Mouse (Mus musculus) stomach, embryonic 14.5 days (tissue): Measurements from ENCODE around the gene Arl11. TPM values are rescaled to one million over a fixed set of nuclear protein-coding genes. Genes with fewer than 3 reads are reported as not detected.
A peak's percentile ranks its signal among the peaks of the same experiment; 100 is the strongest.

Source experiments
- ATAC-seq: fragments of 200-750 bp; cut with Nextera tagmentation; 2 replicates; pipeline ENCODE4 v1.8.0; 2017; ENCODE audit warnings: low read depth, moderate TSS enrichment; ENCODE audit not compliant: insufficient number of reproducible peaks, insufficient read depth, low FRiP score
- H3K27ac ChIP-seq: fragments of 300-500 bp; sonication (generic); 2 replicates; pipeline ENCODE4 v1.5.1; 2014; ENCODE audit warnings: mild to moderate bottlenecking, low read length, moderate library complexity, mixed read lengths
- H3K27me3 ChIP-seq: fragments of 300-500 bp; sonication (generic); 2 replicates; pipeline ENCODE4 v1.6.1; 2014; ENCODE audit warnings: low read length, control low read depth, mixed read lengths; ENCODE audit not compliant: control insufficient read depth, insufficient read depth
- H3K36me3 ChIP-seq: fragments of 300-500 bp; sonication (generic); 2 replicates; pipeline ENCODE4 v1.6.1; 2014; ENCODE audit warnings: mild to moderate bottlenecking, control low read depth, low read length, moderate library complexity, mixed read lengths; ENCODE audit not compliant: control insufficient read depth, insufficient read depth
- H3K4me1 ChIP-seq: fragments of 300-500 bp; sonication (generic); 2 replicates; pipeline ENCODE4 v1.6.1; 2014; ENCODE audit warnings: low read length, control low read depth, mixed read lengths; ENCODE audit not compliant: control insufficient read depth, insufficient read depth
- H3K4me2 ChIP-seq: fragments of 300-500 bp; sonication (generic); replicated peaks from 2 replicates; pipeline ENCODE4 v1.6.1; 2014; ENCODE audit warnings: low read depth, low read length, control low read depth
- H3K4me3 ChIP-seq: fragments of 300-500 bp; sonication (generic); 2 replicates; pipeline ENCODE4 v1.5.1; 2014; ENCODE audit warnings: low read depth, low read length, control low read depth
- H3K9ac ChIP-seq: fragments of 300-500 bp; sonication (generic); replicated peaks from 2 replicates; pipeline ENCODE4 v1.6.1; 2014; ENCODE audit warnings: low read depth, mild to moderate bottlenecking, control low read depth, low read length, moderate library complexity, mixed read lengths
- H3K9me3 ChIP-seq: fragments of 300-500 bp; sonication (generic); 2 replicates; pipeline ENCODE4 v1.6.1; 2016; ENCODE audit warnings: low read depth, low read length, control low read depth; ENCODE audit not compliant: control insufficient read depth
- WGBS: fragments of 180-500 bp; shearing (Covaris S2); extraction: QIAGEN DNeasy Blood & Tissue Kit; methylation state at CpG from one replicate; pipeline ENCODE4 v1.1.7; 2014; 5-methylcytosine and 5-hydroxymethylcytosine counted together
- polyA plus RNA-seq: library from polyadenylated mRNA; unstranded; fragments of >200 nt; fragmentation: Nextera tagmentation; extraction: Ambion mirVana; gene quantifications from 2 replicates; pipeline ENCODE4 v1.2.1, GENCODE M21; 2014

Arl11 gene
- 0.90 and 1.5 TPM in 2 replicates for polyA plus RNA-seq

DNA sequence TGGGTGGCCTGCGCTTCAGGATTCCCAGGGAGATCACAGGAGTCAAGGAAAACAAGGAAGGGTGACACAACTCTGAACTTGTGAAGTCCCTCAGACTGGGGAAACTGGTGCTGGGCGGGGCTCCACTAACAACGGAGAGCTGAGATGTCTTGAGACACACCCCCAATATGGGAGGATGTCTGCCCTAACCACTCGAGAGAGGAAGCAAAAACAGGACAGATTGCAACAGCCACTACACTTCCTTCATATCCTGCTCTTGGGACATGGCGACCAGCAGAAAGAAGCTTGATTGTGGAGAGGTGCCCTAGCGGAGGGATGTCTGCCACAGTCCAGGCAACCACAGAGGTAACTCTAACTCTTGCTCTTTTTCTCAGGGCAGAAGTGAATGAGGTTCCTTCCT, at the start of gene Arl11:
Arl11 (plus strand) TSS at position 161 of the 400 bp plus-strand sequence.
- no peaks in the 10 kb centered on the region for H3K9me3 ChIP-seq
- H3K9ac ChIP-seq: no peak within 1 kb of the TSS
- no peak within 1 kb of the TSS for H3K27ac ChIP-seq
- H3K4me3 ChIP-seq: no peak within 1 kb of the TSS
- no peak for ATAC-seq
- 59% methylated on average over 6 of the region's 6 CpGs for WGBS
- H3K36me3 ChIP-seq: no peaks in the 10 kb centered on the region
- no peak within 1 kb of the TSS for H3K4me2 ChIP-seq
- no peaks in the 10 kb centered on the region for H3K27me3 ChIP-seq
- peaks cover 7% of the 10 kb centered on the region; the same call in 1 of the 2 replicates for H3K4me1 ChIP-seq

DNA sequence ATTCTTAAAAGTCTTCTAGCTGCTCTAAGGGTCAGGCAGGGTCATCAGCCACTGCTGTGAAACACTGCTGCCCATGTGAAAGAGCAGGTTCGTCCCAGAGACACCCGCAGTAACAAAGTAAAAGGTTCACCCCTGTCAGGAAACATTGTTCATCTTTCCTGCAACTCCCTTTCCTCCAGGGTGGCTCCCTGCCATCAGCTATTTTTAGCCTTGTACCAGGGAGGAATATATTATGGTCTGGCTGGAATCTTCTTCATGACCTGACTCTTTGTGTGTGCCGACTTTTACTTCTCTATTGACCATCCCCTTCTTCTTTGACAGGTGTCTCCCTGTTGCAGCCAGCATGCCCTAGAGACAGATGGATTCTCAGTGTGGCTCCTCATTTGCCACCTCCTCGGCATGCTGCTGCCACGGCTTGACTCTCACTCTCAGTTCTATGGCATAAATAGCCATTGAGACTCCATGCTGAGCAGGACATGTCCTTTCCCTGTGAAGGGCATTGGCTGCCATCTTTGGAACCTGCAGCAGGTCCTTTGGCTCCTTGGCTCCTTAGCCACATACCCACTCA, 41.6 kb upstream of the Arl11 start:
- WGBS: 41% methylated on average over 5 of the region's 5 CpGs
- H3K27ac ChIP-seq: no peak overlapping the region
- ATAC-seq: no peak

DNA sequence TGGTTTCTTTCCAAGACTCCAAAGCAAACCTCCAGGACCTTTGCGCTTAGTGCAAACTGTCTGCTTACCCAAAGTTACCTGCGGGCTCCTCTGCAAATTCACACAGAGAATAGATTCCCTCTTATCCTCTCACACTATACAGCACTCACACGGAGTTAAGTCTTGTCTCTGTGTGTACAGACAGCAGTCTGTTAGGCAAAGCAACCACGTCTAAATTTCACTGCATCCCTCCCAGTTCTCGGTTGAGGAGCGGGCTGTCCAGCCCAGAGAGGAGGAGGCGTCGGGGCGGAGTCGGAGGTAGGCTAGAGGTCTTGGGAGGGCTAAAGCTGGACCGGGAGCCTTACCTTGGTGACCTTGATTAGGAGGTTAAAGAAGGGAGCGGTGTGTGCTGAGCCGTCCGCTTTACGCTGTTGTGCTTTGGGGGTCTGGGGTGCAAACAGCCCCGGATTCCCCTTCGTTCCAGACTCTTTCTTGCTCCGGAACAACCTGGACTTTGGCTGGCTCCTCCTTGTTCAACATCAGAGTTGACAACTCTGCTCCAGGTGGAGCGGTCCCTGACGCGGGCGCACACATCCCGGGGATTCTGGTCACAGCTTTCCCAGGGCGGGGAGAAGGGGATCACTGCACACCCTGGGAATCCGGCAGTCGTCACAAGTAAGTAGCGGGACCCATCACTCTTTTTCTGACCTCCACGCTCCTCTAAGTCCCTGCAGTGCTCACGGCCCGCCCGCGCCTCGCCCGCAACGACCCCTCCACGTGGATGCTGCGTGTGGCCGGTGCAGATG, 34.9 kb upstream of the Arl11 start:
- H3K9me3 ChIP-seq: no peaks in the 10 kb centered on the region
- peak overlapping the region; percentile 10 for H3K4me3 ChIP-seq
- 7% methylated on average over 38 of the region's 38 CpGs for WGBS
- peak; percentile 14; the same call in 1 of the 2 replicates for ATAC-seq
- no peaks in the 10 kb centered on the region for H3K36me3 ChIP-seq
- no peaks in the 10 kb centered on the region for H3K4me1 ChIP-seq
- peak overlapping the region; percentile 30 for H3K4me2 ChIP-seq
- no peaks in the 10 kb centered on the region for H3K27me3 ChIP-seq
- H3K9ac ChIP-seq: no peak overlapping the region
- H3K27ac ChIP-seq: no peak overlapping the region

More for the DNA sequence above, 41.6 kb upstream of the Arl11 start:
- no peaks in the 10 kb centered on the region for H3K36me3 ChIP-seq
- no peaks in the 10 kb centered on the region for H3K4me1 ChIP-seq
- H3K27me3 ChIP-seq: no peaks in the 10 kb centered on the region
- H3K9ac ChIP-seq: no peak overlapping the region
- H3K4me3 ChIP-seq: no peak overlapping the region
- no peaks in the 10 kb centered on the region for H3K9me3 ChIP-seq
- H3K4me2 ChIP-seq: no peak overlapping the region

DNA sequence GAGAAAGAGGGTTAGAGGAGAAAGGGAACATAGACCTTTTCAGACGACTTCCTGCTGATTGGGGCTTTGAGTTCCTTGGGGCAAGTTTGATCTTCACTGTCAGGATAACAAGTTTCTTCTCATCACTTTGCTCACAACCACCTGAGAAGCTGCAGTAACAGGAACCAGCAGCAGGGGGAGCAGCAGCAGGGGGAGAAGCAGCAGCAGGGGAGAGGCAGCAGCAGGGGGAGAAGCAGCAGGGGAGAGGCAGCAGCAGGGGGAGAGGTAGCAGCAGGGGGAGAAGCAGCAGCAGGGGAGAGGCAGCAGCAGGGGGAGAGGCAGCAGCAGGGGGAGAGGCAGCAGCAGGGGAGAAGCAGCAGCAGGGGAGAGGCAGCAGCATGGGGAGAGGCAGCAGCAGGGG, 32.3 kb upstream of the Arl11 start:
- 20% methylated on average over 1 of the region's 1 CpGs for WGBS
- no peaks in the 10 kb centered on the region for H3K4me1 ChIP-seq
- no peak overlapping the region for H3K27ac ChIP-seq
- no peak for ATAC-seq
- no peak overlapping the region for H3K4me3 ChIP-seq
- H3K36me3 ChIP-seq: no peaks in the 10 kb centered on the region
- no peaks in the 10 kb centered on the region for H3K9me3 ChIP-seq
- H3K9ac ChIP-seq: no peak overlapping the region
- no peak overlapping the region for H3K4me2 ChIP-seq
- H3K27me3 ChIP-seq: no peaks in the 10 kb centered on the region

DNA sequence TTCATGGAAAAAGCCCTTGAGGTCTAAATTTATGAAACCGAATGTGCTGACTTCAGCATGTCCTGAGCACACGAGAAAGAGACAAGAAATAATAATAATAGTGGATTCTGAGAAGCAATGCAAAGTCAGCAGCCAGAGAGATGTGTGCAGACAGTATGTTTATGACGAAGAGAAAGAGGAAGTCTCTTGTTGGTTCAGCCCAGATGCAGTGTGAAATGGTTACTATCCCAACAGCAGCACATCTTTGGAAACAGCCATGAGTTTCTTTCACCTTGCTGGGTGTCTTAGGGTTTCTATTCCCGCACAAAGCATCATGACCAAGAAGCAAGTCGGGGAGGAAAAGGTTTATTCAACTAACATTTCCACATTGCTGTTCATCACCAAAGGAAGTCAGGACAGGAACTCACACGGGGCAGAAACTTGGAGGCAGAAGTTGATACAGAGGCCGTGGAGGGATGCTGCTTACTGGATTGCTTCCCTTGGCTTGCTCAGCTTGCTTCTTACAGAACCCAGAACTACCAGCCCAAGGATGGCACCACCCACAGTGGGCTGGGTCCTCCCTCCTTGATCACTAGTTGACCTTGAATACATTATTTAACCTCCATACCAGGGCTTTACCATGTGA, 30.8 kb upstream of the Arl11 start:
- H3K4me1 ChIP-seq: no peaks in the 10 kb centered on the region
- H3K4me2 ChIP-seq: no peak overlapping the region
- H3K27me3 ChIP-seq: no peaks in the 10 kb centered on the region
- no peak overlapping the region for H3K9ac ChIP-seq
- 83% methylated on average over 7 of the region's 7 CpGs for WGBS
- no peaks in the 10 kb centered on the region for H3K36me3 ChIP-seq
- H3K27ac ChIP-seq: no peak overlapping the region
- no peak for ATAC-seq
- H3K9me3 ChIP-seq: no peaks in the 10 kb centered on the region
- H3K4me3 ChIP-seq: no peak overlapping the region

DNA sequence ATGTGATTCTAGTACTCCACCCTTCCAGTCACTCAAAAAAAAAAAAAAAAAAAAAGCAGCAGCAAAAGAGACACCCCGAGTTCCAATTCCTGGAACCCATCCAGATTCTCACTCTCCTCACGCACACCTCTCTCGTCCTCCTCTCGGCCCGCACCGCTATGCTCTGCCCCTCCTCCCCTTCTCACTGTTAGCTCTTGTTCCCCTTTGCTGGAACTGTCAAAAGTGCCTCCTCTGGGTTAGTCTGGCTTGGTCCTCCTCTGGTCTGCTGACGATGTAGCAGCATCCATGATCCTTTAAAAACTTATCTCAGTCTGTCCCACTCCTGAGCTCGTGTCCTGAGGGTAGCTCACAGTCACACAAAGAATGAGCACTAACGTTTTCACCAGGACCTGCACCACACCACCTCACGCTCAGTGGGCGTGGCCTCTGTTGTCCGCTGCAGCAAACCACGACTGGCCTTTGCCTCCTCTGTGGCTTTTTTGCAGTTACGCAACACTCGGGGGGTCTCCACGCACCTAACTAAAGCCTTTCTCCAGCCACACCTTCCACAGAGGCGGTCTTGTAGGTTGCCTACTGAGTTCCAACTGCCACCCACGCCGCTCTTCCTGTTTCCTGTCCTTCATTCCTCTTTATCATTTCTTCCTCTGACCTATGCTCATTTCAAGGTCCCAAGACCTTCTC, 20.8 kb upstream of the Arl11 start:
- WGBS: 68% methylated on average over 19 of the region's 19 CpGs
- no peak for ATAC-seq
- Histone ChIP-seq H3K9me3 (no peaks in the 10 kb centered on the region), H3K27me3 (no peaks in the 10 kb centered on the region), H3K4me2 (no peak overlapping the region), H3K9ac (no peak overlapping the region), H3K4me1 (no peaks in the 10 kb centered on the region), H3K27ac (no peak overlapping the region), H3K36me3 (no peaks in the 10 kb centered on the region), H3K4me3 (no peak overlapping the region)

DNA sequence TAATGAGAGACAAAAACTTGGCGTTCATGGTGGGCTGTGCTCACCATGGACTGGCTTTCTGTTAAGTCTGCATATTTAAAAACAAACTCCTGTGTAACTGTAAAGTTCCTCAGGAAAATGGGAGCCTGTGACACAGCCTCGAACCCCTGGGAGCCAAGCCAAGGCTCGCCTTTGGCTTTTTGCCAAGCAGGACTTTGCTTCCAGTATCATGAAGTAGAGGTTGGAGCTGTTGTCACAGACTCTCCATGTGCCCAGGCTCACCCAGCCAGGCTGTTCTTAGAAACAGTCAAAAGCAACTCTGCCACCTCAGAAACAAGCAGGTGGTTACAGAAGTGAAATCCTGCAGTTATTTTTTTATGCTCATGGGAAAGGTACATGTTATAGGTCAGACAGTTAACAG, 18.9 kb upstream of the Arl11 start:
- no peaks in the 10 kb centered on the region for H3K36me3 ChIP-seq
- no peaks in the 10 kb centered on the region for H3K4me1 ChIP-seq
- no peak for ATAC-seq
- no peak overlapping the region for H3K27ac ChIP-seq
- no peak overlapping the region for H3K4me3 ChIP-seq
- H3K27me3 ChIP-seq: no peaks in the 10 kb centered on the region
- H3K9ac ChIP-seq: no peak overlapping the region
- H3K9me3 ChIP-seq: no peaks in the 10 kb centered on the region
- no peak overlapping the region for H3K4me2 ChIP-seq
- WGBS: 41% methylated on average over 3 of the region's 3 CpGs

DNA sequence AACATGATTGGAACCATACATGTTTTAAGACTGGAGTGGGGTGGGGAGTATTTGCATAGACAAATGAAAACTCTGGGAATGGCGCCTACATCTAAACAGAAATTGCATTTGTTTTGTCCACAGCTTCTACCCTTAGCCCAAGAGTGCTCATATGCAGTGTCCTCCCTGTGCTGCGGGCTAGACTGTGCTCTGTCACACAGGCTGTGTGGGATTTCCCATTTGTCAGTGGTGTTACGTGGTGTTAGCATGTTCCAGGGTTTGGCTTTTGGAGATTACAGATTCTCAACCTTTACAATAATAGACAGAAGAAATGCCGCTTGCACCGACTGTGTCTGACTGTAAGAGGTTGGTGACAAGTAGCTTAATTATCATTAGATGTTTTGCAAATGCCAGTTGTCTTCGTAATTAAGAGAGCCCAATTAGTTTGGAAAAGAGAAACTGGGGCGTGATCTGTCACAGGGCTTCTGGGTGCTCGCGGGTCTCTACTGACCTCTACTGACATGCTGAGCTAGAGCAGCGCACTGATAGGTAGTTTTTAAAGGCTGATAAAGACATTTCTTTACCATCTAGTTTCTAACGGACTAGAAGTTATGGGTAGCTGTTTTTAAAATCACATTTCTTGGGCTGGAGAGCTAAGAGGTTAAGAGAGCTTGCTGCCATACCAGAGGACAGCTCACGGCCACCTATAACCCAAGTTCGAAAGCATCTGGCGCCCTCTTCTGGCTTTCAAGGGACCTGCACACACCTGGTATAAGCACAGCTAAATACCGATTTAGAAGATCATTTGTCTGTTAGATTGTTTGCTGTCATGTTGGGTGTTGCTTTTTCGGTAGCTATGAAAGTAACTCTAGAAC, 15.4 kb upstream of the Arl11 start:
- Histone ChIP-seq H3K27ac (no peak overlapping the region), H3K27me3 (no peaks in the 10 kb centered on the region), H3K4me2 (no peak overlapping the region), H3K9ac (no peak overlapping the region), H3K9me3 (no peaks in the 10 kb centered on the region), H3K36me3 (no peaks in the 10 kb centered on the region), H3K4me1 (no peaks in the 10 kb centered on the region), H3K4me3 (no peak overlapping the region)
- no peak for ATAC-seq
- WGBS: 54% methylated on average over 16 of the region's 16 CpGs
